Mouse (Mus musculus): ENCODE measurements around the gene Tnfrsf1b.
A peak's percentile ranks its signal among the peaks of the same experiment; 100 is the strongest.

The Tnfrsf1b gene

GRCm38 (mm10) chr4:145246173-145247011 is at the start of gene Tnfrsf1b:
Gene Tnfrsf1b, minus strand, starts transcription at chr4:145246870.
- peak; percentile 75 for DNase-seq (ENCODE audit: low spot score)

- peak; percentile 71 for DNase-seq (ENCODE audit: low spot score)
These were observed 49.1 kb upstream of the Tnfrsf1b start for GRCm38 (mm10) chr4:145295589-145296300.

GRCm38 (mm10) chr4:145294588-145294987 is 47.9 kb upstream of the Tnfrsf1b start:
- no peak for DNase-seq (ENCODE audit: low spot score)

- DNase-seq (ENCODE audit: low spot score) = no peak
These were observed 39.9 kb upstream of the Tnfrsf1b start for GRCm38 (mm10) chr4:145286369-145287120.

- DNase-seq (ENCODE audit: low spot score) = no peak
These were observed 38.0 kb upstream of the Tnfrsf1b start for GRCm38 (mm10) chr4:145284675-145285074.

- DNase-seq (ENCODE audit: low spot score) = no peak
These were observed 36.8 kb upstream of the Tnfrsf1b start for GRCm38 (mm10) chr4:145283441-145283840.

GRCm38 (mm10) chr4:145280966-145281365 is 34.3 kb upstream of the Tnfrsf1b start:
- DNase-seq (ENCODE audit: low spot score) = peak; percentile 45

GRCm38 (mm10) chr4:145278724-145279370 is 32.2 kb upstream of the Tnfrsf1b start:
- no peak for DNase-seq (ENCODE audit: low spot score)

- DNase-seq (ENCODE audit: low spot score) = no peak
These were observed 31.6 kb upstream of the Tnfrsf1b start for GRCm38 (mm10) chr4:145278231-145278630.

- no peak for DNase-seq (ENCODE audit: low spot score)
These were observed 29.9 kb upstream of the Tnfrsf1b start for GRCm38 (mm10) chr4:145276368-145277249.

GRCm38 (mm10) chr4:145274887-145275286 is 28.2 kb upstream of the Tnfrsf1b start:
- DNase-seq (ENCODE audit: low spot score) = no peak

- DNase-seq (ENCODE audit: low spot score) = no peak
These were observed 27.3 kb upstream of the Tnfrsf1b start for GRCm38 (mm10) chr4:145273923-145274322.

GRCm38 (mm10) chr4:145272763-145273162 is 26.1 kb upstream of the Tnfrsf1b start:
- DNase-seq (ENCODE audit: low spot score) = no peak

GRCm38 (mm10) chr4:145271634-145272033 is 25.0 kb upstream of the Tnfrsf1b start:
- no peak for DNase-seq (ENCODE audit: low spot score)

- no peak for DNase-seq (ENCODE audit: low spot score)
These were observed 23.5 kb upstream of the Tnfrsf1b start for GRCm38 (mm10) chr4:145270136-145270535.

GRCm38 (mm10) chr4:145267631-145268110 is 21.0 kb upstream of the Tnfrsf1b start:
- no peak for DNase-seq (ENCODE audit: low spot score)

GRCm38 (mm10) chr4:145266505-145266904 is 19.8 kb upstream of the Tnfrsf1b start:
- no peak for DNase-seq (ENCODE audit: low spot score)

GRCm38 (mm10) chr4:145264761-145265160 is 18.1 kb upstream of the Tnfrsf1b start:
- DNase-seq (ENCODE audit: low spot score) = no peak

- no peak for DNase-seq (ENCODE audit: low spot score)
These were observed 16.9 kb upstream of the Tnfrsf1b start for GRCm38 (mm10) chr4:145263583-145263982.

- no peak for DNase-seq (ENCODE audit: low spot score)
These were observed 14.1 kb upstream of the Tnfrsf1b start for GRCm38 (mm10) chr4:145260802-145261201.
